Mouse (Mus musculus) heart, adult 2 months (tissue): ENCODE measurements around the gene Mgst1.

Experiments used
- CTCF ChIP-seq: fragments of 200-600 bp; IDR thresholded peaks from 2 replicates; pipeline ENCODE4 v1.8.1; 2022; ENCODE audit warnings: antibody characterized with exemption, mild to moderate bottlenecking, moderate library complexity
- EP300 ChIP-seq: fragments of 200-500 bp; IDR thresholded peaks from 2 replicates; pipeline ENCODE4 v1.6.1; 2011; ENCODE audit warnings: low read depth, low read length, control low read depth; ENCODE audit not compliant: insufficient read depth

- no peak for TF ChIP-seq CTCF
- no peak for TF ChIP-seq EP300
Measured at GRCm38 (mm10) chr6:138142604-138143003, 2.5 kb downstream of the Mgst1 start.
